Mouse (Mus musculus): ENCODE data around the gene Lbhd2.

- no peak for TF ChIP-seq CTCF (IDR thresholded peaks at IDR 0.05 in 2 of 3, conservative IDR thresholded peaks at IDR 0.05 in 1 of 3; ENCODE audit: control insufficient read depth in 1 of 3, insufficient read depth in 1 of 3, low read depth in 2 of 3, low read length in 3 of 3, poor library complexity in 1 of 3, severe bottlenecking in 1 of 3)
- TF ChIP-seq POLR2A (IDR thresholded peaks at IDR 0.05; ENCODE audit: control insufficient read depth in 1 of 2, insufficient read depth in 1 of 2, low read depth in 1 of 2, low read length in 2 of 2, poor library complexity in 1 of 2) = no peak
- peak; percentile 88 for TF ChIP-seq TAL1 (IDR thresholded peaks at IDR 0.05; ENCODE audit: low read length)
- no peak for TF ChIP-seq MYC (IDR thresholded peaks at IDR 0.05; ENCODE audit: low read depth, low read length)
- no peak for TF ChIP-seq MAX (IDR thresholded peaks at IDR 0.05; ENCODE audit: low read length)
- peak; percentile 79 for TF ChIP-seq MAZ (IDR thresholded peaks at IDR 0.05; ENCODE audit: low read depth, low read length)
- TF ChIP-seq HCFC1 (IDR thresholded peaks at IDR 0.05; ENCODE audit: low read depth, low read length) = no peak
- peak; percentile 85 for TF ChIP-seq TCF12 (IDR thresholded peaks at IDR 0.05; ENCODE audit: low read depth, low read length)
Observed at GRCm38 (mm10) chr12:111434745-111435327, 28.2 kb downstream of the Lbhd2 start.

All from MEL (cell line).